Mouse (Mus musculus): ENCODE data around the gene Fam89a.

GRCm38 (mm10) chr8:124782431-124782830 is 30.8 kb upstream of the Fam89a start:
- no peak for TF ChIP-seq POLR2A (IDR thresholded peaks at IDR 0.05; ENCODE audit: low read depth, low read length)
- no peak for TF ChIP-seq CTCF (IDR thresholded peaks at IDR 0.05; ENCODE audit: extremely low read depth, insufficient read length, insufficient replicate concordance, low read depth, low read length)
